9 mouse cellular contexts compared by ENCODE assay signal in the genomic region with DNA sequence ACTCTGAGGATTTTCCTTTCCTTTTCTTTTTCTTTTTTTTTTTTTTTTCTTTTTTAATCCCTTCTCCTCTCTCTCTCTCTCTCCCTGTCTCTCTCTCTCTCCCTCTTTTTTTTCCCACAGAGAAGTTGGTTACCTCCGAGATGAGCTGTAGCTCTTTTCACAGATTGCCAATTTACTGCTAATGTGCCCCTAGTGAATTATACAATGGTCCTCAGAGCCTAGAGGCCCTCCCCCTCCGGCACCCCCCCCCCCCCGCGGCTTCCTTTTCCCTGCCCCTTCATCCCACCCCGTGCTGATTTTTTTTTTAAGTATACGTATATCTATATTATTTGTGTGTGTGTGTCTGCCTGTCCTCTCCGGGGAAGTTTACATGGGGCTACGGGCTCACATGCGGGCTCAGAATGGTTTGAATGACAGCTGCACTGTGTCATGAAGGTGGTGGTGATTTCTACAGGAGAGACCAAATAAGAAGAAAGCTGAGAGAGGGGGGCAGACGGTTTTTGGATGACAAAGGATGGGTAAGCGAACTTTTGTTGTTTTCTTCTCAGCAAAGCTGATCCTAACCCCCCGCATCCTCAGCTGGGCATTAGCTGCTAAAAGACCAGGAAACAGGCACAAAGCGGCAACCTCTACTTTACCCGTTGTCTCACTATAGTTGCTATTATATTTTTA. TPM values are rescaled to one million over a fixed set of nuclear protein-coding genes. Genes with fewer than 3 reads are reported as not detected.
A peak's percentile ranks its signal among the peaks of the same experiment; 100 is the strongest.
DNase-seq lines count a peak whose midpoint lies in the region; ATAC-seq and TF ChIP-seq lines count a peak whose summit lies in the region.
"Had no signal": no experiment of that assay in that cellular context is flagged by ENCODE, and none has a peak within 500 bp of the region (broad histone marks: within the 10 kb centered on the region; RNA-seq: fewer than 3 reads in every experiment).

No protein-coding gene starts in this region.

- no peak for DNase-seq in gastrocnemius, adult 2 months
- no peak for DNase-seq in gastrocnemius, adult 8-10 months (ENCODE audit: low spot score in 2 of 2)
- DNase-seq in right cerebral cortex, adult 18-20 months: peak; percentile 19
- DNase-seq in right cerebral cortex, postnatal 14 days: no peak

- H3K9me3 ChIP-seq in limb, embryonic 15.5 days: no peaks in the 10 kb centered on the region
- H3K9me3 ChIP-seq in stomach, embryonic 16.5 days (replicated peaks; ENCODE audit: control insufficient read depth, low read length): no peaks in the 10 kb centered on the region

- 3% methylated on average over 14 of the region's 14 CpGs for WGBS in limb, embryonic 15.5 days
- 5% methylated on average over 14 of the region's 14 CpGs for WGBS in stomach, embryonic 16.5 days

- H3K4me3 ChIP-seq in gastrocnemius, adult 2 months: peak overlapping the region; percentile 44
- peak overlapping the region; percentile 33 for H3K4me3 ChIP-seq in limb, embryonic 15.5 days
- peak overlapping the region; percentile 33 for H3K4me3 ChIP-seq in stomach, embryonic 16.5 days (replicated peaks; ENCODE audit: low read length)

- H3K4me2 ChIP-seq in limb, embryonic 15.5 days: peak overlapping the region; percentile 51
- H3K4me2 ChIP-seq in stomach, embryonic 16.5 days (ENCODE audit: low read depth, low read length): peak overlapping the region; percentile 60

- no peak overlapping the region for H3K27ac ChIP-seq in gastrocnemius, adult 2 months
- H3K27ac ChIP-seq in limb, embryonic 15.5 days: no peak overlapping the region
- H3K27ac ChIP-seq in stomach, embryonic 16.5 days (ENCODE audit: low read length): no peak overlapping the region

- H3K27me3 ChIP-seq in limb, embryonic 15.5 days: no peaks in the 10 kb centered on the region
- H3K27me3 ChIP-seq in stomach, embryonic 16.5 days (ENCODE audit: control insufficient read depth, insufficient read depth, low read length): no peaks in the 10 kb centered on the region

- ATAC-seq in limb, embryonic 15.5 days (ENCODE audit: insufficient number of reproducible peaks, low FRiP score, low TSS enrichment, low read depth): no peak
- no peak for ATAC-seq in stomach, embryonic 16.5 days (ENCODE audit: insufficient read depth, low FRiP score)
- ATAC-seq in megakaryocyte-erythroid progenitor cell, adult 5-6 weeks (replicated peaks; ENCODE audit: low FRiP score, low TSS enrichment, poor library complexity, severe bottlenecking): no peak
- no peak for ATAC-seq in inflammation-experienced regulatory T-cells, adult 6 months

- H3K4me1 ChIP-seq in limb, embryonic 15.5 days: peaks cover 4% of the 10 kb centered on the region; the same call in 1 of the 2 replicates
- H3K4me1 ChIP-seq in stomach, embryonic 16.5 days (ENCODE audit: control insufficient read depth, insufficient read depth, low read length): no peaks in the 10 kb centered on the region

- TF ChIP-seq CTCF in gastrocnemius, adult 2 months (IDR thresholded peaks at IDR 0.05): no peak

- intact Hi-C loops in gastrocnemius, adult 2 months (cut with DNase I): no loop called here

- no peak overlapping the region for H3K9ac ChIP-seq in limb, embryonic 15.5 days
- 0 out of 2 replicates have a peak overlapping the region, but pooled peaks have one; percentile 13 for H3K9ac ChIP-seq in stomach, embryonic 16.5 days (ENCODE audit: low read length)

- no peaks in the 10 kb centered on the region for H3K36me3 ChIP-seq in limb, embryonic 15.5 days
- no peaks in the 10 kb centered on the region for H3K36me3 ChIP-seq in stomach, embryonic 16.5 days (ENCODE audit: control insufficient read depth, insufficient read depth, low read length)

RNA-seq across cellular contexts. Expression of gene Lrrtm4, which starts 0.6 kb away (rescaled TPM):
- total RNA-seq in gastrocnemius, adult 2 months (2021): not detected
- not detected for total RNA-seq in gastrocnemius, adult 8-10 months (2022)
- 2.6 and 4.4 TPM in 2 replicates for polyA plus RNA-seq in limb, embryonic 15.5 days (2015; fragmentation: Nextera tagmentation; extraction: Ambion mirVana)
- 1.1 and 2.3 TPM in 2 replicates for polyA plus RNA-seq in stomach, embryonic 16.5 days (2015; fragmentation: Nextera tagmentation; extraction: Ambion mirVana)
- total RNA-seq in megakaryocyte-erythroid progenitor cell, adult 5-6 weeks (2014; fragmentation: Nextera tagmentation): not detected in 2 replicates
- total RNA-seq in megakaryocyte-erythroid progenitor cell, adult 5-6 weeks (2017): not detected in 2 replicates
- not detected for polyA plus RNA-seq in inflammation-experienced regulatory T-cells, adult 6 months (2017; shearing (Covaris generic))
- polyA plus RNA-seq: large intestine, adult 2 months had no signal
